Mouse (Mus musculus): ENCODE results near the gene Myt1l. TPM values are rescaled to one million over a fixed set of nuclear protein-coding genes. Genes with fewer than 3 reads are reported as not detected.

Gene Myt1l
- total RNA-seq, 1 experiment from 2014 or later, result not detected

DNA sequence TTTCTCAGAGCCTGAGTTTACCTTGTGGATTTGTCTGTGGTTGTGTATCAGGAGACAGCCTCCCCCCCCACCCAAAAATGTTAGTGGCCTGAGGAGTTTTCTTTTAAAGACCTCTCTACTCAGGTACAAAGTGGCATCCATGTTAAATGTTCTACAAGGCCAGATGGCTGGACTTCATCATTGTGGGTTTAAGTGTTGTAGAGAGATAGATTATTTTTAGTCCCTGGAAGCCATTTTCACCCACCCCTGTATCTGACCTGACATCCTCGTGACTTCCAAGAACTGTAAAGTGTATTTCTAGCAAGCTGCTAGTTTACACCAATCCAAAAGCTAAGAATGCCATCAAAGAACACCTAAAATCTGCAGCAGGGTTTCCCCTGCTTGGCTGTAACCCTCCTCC lies 402.4 kb downstream of the Myt1l start:
- ATAC-seq (replicated peaks; ENCODE audit: insufficient number of reproducible peaks, low FRiP score, low TSS enrichment, poor library complexity, severe bottlenecking), result no peak

DNA sequence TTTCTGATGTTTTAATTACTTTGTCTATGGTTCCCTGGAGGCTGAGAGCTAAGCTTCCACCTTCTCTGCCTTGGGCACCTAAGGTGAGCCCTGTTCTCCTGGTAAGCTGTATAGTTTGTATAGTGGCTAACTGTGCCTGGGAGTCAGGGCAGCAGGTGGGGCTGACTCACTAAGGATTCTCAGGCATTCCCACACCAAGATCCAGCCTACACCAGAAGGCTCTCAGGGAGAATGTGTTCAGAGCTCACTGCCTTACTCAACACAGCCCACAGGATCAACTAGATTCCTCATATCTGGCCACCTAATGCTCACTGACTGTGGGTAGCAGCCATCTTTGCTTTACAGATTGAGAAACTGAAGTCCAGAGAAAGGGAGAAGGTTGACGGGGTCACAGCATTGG lies 404.8 kb downstream of the Myt1l start:
- no peak for ATAC-seq (replicated peaks; ENCODE audit: insufficient number of reproducible peaks, low FRiP score, low TSS enrichment, poor library complexity, severe bottlenecking)

DNA sequence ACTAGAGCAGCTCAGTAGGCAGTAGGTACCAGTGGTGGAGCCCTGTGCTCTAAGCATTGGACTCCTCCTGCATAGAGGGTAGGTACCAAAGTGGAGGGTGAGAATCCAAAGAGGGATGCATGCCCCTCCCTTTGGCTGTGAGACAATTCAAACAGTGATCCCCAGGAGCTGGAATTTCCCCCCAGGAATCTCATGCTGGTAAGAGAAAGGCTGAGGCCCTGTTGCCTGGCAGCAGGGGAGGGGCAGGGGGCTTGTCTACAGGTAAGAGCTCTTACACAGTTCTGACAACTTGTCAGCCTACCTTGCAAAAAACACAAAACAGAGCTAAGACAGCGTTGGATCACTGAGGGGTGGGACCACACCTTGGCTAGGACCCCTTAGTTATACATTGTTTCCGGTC lies 405.3 kb downstream of the Myt1l start:
- ATAC-seq (replicated peaks; ENCODE audit: insufficient number of reproducible peaks, low FRiP score, low TSS enrichment, poor library complexity, severe bottlenecking), result no peak

DNA sequence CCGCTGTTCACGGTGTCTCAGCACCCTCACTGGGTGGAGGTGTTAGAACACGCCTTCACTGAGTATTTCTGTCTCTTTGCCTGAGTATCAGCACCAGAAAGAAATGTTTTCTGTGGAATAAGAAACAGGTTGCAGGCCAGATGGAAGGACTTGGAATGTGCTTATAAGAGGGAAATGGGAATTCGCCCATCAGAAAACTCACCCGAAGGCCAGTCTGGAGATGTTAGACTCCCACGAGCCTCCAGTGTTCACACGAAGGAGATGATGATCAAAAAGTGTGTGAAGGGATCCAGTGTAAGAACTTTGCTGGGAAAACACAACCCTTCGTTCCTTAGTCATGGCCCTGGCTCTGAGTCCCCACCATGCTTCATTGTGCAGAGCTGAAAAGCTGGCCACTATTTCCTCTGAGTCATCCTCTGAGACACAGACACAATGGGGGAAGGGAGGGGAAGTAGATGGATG lies 406.0 kb downstream of the Myt1l start:
- ATAC-seq (replicated peaks; ENCODE audit: insufficient number of reproducible peaks, low FRiP score, low TSS enrichment, poor library complexity, severe bottlenecking), result no peak

DNA sequence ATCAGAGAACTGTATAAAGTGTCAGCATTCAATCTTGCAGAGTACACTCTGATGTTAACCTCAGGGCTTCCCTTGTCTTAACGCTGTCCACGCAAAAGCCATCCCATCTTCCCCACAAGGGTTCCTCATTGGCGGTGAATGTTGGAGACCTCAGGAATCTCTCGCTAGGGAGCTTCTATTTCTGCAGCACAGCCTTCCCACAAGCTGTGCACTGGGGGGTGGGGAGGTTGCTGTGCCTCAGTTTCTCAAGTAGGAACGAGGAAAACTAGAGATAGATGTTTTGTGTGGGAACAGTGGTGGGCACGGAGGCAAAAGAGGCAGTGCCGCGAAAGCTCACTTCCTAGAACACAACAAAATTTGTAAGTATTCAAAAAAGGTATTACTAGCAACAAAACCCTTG lies 409.1 kb downstream of the Myt1l start, which contains the start of gene Pxdn:
Gene Pxdn, plus strand, starts transcription at position 301 of the 400 bp plus-strand sequence.
- ATAC-seq (replicated peaks; ENCODE audit: insufficient number of reproducible peaks, low FRiP score, low TSS enrichment, poor library complexity, severe bottlenecking), result no peak

DNA sequence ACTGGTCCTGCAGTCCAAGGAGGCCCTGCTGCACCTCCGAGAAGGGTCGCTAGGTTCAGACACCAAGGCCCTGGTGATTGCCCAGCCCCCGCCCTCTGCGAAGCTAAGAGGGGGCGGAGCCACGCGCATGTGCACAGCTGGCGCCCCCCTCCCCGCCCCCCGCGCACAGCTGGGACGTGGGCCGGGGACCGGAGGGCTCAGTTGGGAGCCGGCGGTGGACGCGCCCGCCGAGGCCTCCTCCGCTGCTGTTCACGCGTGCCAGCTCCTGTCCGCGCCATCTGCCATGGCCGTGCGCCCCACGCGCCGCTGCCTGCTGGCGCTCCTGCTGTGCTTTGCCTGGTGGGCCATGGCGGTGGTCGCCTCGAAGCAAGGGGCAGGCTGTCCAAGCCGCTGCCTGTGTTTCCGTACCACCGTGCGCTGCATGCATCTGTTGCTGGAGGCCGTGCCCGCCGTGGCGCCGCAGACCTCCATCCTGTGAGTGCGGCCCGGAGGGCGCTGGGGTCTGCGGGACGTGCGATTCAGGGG lies 409.7 kb downstream of the Myt1l start:
- ATAC-seq (replicated peaks; ENCODE audit: insufficient number of reproducible peaks, low FRiP score, low TSS enrichment, poor library complexity, severe bottlenecking), result no peak

DNA sequence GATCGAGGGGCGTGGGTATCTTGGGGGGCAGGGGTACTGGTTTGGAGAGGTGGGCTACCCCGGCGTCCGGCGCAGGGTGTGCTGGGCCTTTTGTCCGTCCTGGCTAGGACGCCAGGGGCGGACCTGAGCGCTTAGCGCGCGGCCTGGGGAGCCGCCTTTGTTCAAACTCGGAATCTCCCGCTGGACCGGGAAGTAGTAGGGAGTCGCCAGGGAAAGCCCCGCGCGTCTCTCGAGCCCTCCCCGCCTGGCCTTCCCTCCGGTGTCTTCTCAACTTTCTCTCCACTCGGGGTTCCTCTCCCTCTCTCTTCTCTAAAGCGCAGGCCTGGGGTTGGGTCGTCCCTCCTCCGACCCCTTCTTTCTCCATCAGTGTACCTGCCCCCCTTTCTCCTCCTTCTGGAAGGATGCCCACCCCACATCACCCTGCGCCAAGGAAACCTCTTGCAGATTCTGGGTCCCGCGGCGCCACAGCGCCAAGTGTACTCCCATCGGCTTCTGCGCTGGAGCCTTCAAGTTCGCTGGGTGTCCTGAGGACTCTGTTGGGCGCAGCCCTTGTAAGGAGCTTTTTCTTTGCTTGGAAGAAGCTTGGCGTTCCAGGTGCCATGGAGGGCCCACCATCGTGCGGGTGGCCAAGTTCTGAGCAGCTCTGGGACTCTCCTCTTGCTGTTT lies 410.3 kb downstream of the Myt1l start:
- no peak for ATAC-seq (replicated peaks; ENCODE audit: insufficient number of reproducible peaks, low FRiP score, low TSS enrichment, poor library complexity, severe bottlenecking)

DNA sequence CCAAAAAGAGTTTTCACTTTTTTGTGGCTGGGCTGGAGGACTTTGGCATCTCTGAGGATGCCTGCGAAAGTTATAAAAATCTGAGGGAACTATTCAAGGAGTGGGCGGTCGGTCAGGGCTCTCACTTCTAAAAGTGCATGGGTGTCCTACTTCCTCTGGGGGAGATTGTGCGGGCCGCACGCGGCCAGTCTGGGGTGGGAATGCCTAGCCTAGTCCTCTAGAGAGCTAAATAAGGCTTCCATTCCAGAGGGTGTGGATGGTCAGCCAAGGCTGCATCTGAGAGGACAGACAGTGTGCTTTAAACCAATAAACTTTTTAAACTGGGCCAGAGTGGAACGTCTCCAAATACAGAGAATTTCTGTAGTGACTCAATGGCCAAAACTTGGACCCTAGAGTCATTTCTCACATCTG lies 411.1 kb downstream of the Myt1l start:
- no peak for ATAC-seq (replicated peaks; ENCODE audit: insufficient number of reproducible peaks, low FRiP score, low TSS enrichment, poor library complexity, severe bottlenecking)

DNA sequence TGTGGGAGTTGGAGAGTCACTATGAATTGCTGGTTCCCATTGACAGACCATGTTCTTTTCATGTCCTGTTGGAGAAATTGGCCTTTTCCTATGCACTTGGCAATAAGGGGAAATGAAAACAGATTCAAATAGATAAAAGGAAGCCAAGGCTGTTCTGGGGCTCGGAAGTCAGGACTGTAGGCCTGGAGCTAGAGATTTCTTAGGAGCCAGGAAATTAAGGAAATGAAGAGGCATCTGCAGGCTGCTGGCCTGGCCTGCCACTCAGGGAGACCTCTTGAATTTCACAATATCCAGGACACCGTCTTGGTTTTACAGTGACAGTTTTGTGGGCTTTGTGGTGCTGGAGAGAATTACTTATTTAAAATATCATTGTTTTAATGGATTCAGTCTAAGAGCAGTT lies 414.3 kb downstream of the Myt1l start:
- no peak for ATAC-seq (replicated peaks; ENCODE audit: insufficient number of reproducible peaks, low FRiP score, low TSS enrichment, poor library complexity, severe bottlenecking)

DNA sequence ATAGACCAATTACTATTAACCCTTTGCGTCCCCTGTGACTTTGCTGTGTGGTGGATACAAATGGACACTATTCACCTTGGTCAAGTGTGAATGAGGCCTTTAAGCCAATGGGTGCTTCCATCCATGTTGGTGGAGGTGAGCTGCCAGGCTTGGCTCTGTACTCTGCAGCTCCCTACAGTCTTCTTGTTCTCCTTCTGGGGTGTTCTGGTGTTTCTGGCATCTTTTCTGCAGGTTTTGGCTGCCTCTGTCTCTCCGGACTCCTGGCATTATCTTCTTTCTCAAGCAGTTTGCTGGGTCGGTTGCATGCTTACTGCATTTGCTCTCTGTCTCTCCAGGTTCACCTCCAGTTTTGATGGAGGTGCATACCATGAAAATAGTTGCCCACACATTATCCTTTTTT lies 416.5 kb downstream of the Myt1l start:
- ATAC-seq (replicated peaks; ENCODE audit: insufficient number of reproducible peaks, low FRiP score, low TSS enrichment, poor library complexity, severe bottlenecking), result no peak

DNA sequence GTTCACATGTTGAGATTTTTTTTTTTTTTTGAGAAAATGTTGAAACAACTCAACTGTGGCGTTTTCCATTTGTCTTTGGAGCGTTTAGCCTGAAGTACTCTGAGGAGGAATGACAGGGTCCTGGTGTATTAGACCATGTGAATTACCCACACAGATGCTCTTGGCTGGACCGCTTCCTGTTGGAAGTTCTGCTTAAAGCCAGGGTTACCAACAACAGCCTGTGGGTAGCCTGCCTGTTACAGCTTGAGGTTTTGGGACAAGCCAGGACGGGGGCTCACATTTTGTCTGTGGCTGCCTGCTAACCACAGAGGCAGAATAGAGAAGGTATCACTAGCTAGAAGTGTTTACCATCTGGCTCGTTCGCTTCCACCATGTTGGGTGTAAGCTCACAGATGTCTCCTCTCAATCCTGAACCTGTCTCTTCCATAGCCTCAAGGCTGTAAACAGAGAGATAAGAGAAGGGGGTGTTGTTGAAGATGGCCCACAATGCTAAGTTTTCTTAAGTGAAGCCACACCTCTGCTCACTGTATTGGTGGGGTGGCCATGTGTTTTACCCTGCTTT lies 417.1 kb downstream of the Myt1l start:
- ATAC-seq (replicated peaks; ENCODE audit: insufficient number of reproducible peaks, low FRiP score, low TSS enrichment, poor library complexity, severe bottlenecking), result no peak

DNA sequence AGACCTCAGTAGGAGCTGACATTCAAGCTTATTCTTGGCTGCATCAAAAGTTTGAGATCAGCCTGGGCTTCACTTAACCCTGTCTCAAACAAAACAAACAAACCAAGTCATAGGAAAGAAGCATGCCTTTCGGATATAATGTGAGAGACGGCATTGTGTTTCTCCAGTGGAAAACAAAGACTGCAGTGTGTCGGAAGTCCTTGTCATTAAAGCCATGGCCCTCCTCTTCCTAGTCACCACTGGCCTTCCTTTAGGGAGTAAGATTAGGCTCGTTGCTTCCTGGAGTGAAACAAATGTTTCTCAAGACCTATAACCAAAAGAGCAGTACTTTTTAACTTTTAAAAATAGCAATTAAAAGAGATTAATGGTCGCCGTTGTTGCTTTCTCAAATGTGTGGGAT lies 422.9 kb downstream of the Myt1l start:
- ATAC-seq (replicated peaks; ENCODE audit: insufficient number of reproducible peaks, low FRiP score, low TSS enrichment, poor library complexity, severe bottlenecking), result no peak

DNA sequence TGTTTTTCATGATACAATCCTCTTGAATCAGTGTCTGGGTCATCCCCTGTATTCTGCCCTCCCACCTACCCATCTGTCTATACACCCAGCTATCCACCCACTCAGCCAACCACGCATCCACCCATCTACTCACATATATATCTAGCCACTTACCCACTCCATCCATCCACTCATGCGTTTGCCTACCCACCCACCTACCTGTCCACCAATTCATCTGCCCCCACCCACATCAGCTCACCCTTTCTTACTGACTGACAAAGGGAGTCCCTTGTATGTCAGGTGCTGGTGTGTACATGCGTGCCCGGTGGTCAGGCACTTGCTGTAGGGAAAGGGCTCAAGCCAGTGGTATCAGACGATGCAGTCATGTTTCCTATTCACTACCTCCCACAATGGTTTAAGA lies 423.3 kb downstream of the Myt1l start:
- no peak for ATAC-seq (replicated peaks; ENCODE audit: insufficient number of reproducible peaks, low FRiP score, low TSS enrichment, poor library complexity, severe bottlenecking)

DNA sequence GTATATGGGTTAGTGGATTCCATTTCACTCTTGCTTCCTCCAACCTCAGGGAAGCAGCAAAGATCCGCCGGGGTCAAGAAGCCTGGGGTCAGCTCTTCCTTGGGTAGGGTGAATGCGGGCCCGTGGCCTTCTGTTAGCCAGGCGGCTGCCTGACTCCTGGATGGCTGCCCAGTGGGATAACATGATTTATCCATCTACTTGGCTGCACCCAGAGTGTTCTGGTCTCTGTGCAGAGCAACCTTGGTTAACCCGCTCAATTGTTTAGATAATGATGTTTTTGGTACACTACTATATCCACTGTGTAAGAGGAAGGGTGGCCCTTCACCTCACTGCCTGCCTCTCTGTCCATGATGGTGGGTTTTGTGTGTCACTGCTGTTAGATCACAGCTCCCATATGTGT lies 423.9 kb downstream of the Myt1l start:
- ATAC-seq (replicated peaks; ENCODE audit: insufficient number of reproducible peaks, low FRiP score, low TSS enrichment, poor library complexity, severe bottlenecking), result no peak

DNA sequence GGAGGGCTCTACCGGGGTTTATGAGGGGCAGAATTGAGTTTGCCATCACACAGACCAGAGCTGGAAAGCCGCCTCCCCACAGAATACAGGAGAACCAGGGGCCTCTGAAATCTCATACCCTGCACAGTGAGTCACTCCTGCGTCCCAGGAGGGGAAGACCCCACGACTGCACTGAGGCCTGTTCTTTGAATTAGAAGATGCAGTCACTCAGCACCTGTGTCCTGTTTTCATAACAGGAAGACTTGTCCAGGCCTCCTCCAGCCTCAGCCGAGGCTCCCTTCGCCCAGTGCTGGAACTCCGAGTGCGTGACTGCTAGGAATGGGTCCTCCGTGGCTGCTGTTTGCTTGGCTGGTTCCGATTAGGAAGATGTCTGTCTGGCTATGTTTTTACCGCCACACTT lies 425.8 kb downstream of the Myt1l start:
- no peak for ATAC-seq (replicated peaks; ENCODE audit: insufficient number of reproducible peaks, low FRiP score, low TSS enrichment, poor library complexity, severe bottlenecking)

DNA sequence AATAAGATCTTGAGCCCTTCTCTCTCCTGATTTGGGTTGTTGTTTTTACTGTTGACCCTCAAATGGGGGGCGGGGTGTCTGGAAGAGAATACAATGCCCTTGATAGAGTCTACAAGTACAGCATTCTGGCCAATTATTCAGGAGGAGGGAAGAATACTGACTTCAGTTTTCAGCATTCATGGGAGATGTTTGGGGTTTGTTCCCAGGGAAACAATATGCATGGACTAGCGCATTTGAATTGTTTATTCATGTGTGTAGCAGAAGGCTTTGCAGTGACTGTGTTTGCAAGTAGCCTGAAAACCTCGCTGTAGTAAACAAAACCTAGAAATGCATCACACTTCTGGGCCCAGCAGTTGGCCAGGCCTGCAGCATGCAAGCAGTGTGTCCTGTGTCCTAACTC lies 426.3 kb downstream of the Myt1l start:
- ATAC-seq (replicated peaks; ENCODE audit: insufficient number of reproducible peaks, low FRiP score, low TSS enrichment, poor library complexity, severe bottlenecking), result no peak

DNA sequence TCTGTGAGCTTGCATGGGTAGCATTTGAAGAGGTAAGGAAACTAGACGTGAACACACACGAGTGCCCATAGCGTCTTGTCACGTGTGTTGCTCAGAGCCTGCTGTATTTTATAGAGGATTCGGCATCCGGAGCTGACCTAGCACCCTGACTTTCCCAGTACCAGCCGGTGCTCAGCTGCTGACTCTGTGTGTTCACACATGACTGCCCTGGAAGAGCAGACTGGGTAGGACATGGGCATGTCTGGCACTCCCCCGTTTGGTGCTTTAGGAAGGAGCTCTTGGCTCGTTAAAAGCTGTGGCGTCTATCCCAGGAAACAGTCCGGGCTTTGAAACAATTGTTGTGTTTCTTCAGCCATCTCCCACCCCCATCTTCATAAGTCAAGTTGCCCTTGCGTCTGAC lies 428.8 kb downstream of the Myt1l start:
- ATAC-seq (replicated peaks; ENCODE audit: insufficient number of reproducible peaks, low FRiP score, low TSS enrichment, poor library complexity, severe bottlenecking), result no peak

DNA sequence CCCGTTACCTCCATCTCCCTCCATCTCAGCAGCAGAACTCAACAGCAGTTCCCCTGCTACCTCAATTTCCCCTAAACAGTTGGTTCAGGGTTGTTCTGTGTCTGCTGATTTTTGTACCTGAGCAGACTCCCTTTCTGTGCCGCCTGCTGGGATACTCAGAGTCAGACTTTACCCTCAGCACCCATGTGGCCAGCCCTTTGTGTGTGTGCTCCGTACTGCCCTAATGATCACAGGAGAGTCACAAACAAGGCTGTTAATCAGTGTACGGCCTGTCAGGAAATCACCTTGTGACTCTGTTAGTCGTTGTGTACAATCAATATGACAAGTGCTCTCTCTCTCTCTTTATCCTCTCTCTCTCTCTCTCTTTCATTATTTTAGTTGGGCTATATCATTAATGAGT lies 430.5 kb downstream of the Myt1l start:
- no peak for ATAC-seq (replicated peaks; ENCODE audit: insufficient number of reproducible peaks, low FRiP score, low TSS enrichment, poor library complexity, severe bottlenecking)

DNA sequence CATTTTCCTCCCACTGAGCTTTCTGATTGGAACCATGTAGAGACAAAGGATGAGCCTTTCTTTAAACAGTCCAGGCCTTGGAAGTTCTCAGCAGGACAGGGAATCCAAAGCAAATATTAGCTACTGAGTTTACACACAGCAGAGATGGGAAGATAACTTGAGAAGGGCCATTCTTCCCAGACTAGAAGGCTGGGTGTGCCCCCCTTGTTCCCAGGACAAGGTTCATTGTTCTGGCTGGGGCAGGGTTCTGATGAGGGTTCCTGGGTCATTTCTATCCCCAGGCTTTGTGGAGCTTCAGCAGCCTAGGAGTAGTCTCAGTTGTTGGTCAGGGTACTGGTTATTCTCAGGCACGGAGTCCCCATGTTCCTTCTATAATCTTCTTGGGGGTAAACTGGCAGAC lies 432.9 kb downstream of the Myt1l start:
- ATAC-seq (replicated peaks; ENCODE audit: insufficient number of reproducible peaks, low FRiP score, low TSS enrichment, poor library complexity, severe bottlenecking), result no peak

DNA sequence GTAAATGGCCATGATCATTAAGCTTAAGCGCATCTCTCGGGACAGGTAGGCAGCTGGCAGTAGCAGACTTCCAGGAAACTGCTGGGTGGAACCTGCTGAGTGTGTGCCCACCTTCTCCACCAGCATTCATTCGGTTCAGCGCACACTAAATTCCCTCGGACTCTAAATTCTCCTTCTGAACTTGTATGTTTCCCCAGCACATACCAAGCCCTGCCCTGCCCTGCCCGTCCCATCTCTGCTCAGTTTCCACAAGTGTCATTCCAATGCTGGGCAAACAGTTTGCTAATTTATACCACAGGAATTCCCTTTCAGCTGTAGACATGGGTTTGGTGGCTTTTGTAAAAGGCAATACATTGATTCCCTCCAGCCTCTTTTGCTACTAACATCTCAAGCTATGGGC lies 436.8 kb downstream of the Myt1l start:
- no peak for ATAC-seq (replicated peaks; ENCODE audit: insufficient number of reproducible peaks, low FRiP score, low TSS enrichment, poor library complexity, severe bottlenecking)

Measured in monocyte, adult 5-6 weeks (primary cell).